Mouse (Mus musculus) olfactory bulb, adult 2 months (tissue): ENCODE measurements around the gene Tmco1. TPM values are rescaled to one million over a fixed set of nuclear protein-coding genes. Genes with fewer than 3 reads are reported as not detected.
A peak's percentile ranks its signal among the peaks of the same experiment; 100 is the strongest.

Experiments
- H3K27ac ChIP-seq: fragments of 200-500 bp; 2 replicates; pipeline ENCODE4 v1.5.1; 2012; ENCODE audit warnings: low read depth, low read length; ENCODE audit not compliant: insufficient read depth
- H3K4me1 ChIP-seq: fragments of 200-500 bp; 2 replicates; pipeline ENCODE4 v1.6.1; 2012; ENCODE audit warnings: low read length; ENCODE audit not compliant: control insufficient read depth, insufficient read depth
- H3K4me3 ChIP-seq: fragments of 200-500 bp; 2 replicates; pipeline ENCODE4 v1.5.1; 2012; ENCODE audit warnings: mild to moderate bottlenecking, low read depth, low read length, moderate library complexity; ENCODE audit not compliant: insufficient read depth
- CTCF ChIP-seq: fragments of 200-500 bp; IDR thresholded peaks from 2 replicates; pipeline ENCODE4 v1.5.1; 2012; ENCODE audit warnings: low read depth, mild to moderate bottlenecking, low read length, moderate library complexity; ENCODE audit not compliant: insufficient read depth
- POLR2A ChIP-seq: fragments of 200-500 bp; IDR thresholded peaks from 2 replicates; pipeline ENCODE4 v1.6.1; 2012; ENCODE audit warnings: mild to moderate bottlenecking, low read depth, low read length, moderate library complexity; ENCODE audit not compliant: insufficient read depth
- WGBS: fragments of 180-500 bp; shearing (Covaris S2); methylation state at CpG from one replicate; pipeline ENCODE4 v1.1.7; 2018; 5-methylcytosine and 5-hydroxymethylcytosine counted together
- polyA plus RNA-seq: library from polyadenylated mRNA; stranded (reverse); fragments of >200 nt; gene quantifications from 2 replicates; pipeline ENCODE4 v1.2.4, GENCODE M21; 2012; ENCODE audit warnings: low replicate concordance; ENCODE audit not compliant: missing spikeins, insufficient read depth, insufficient read length

The Tmco1 gene
- polyA plus RNA-seq, 1 experiment, result not detected

DNA sequence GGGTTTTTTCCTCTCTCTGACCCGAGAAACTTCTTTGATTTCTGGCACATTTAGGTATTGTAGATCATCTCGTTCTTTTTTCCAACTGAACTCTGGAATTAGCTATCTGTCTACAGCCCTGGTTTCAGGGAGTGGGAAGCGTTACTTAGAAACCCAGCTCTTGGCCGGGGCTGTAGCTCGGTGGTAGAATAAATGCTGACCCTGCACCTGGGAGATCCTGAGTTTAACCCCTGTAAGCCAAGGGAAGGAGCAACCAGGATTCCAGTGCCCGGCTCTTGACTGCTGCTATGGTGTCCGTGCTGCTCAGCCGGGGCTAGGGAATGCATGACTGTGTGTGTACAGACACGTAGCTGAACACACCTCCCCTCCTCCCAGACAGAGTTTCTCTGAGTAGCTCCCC is 50.6 kb downstream of the Tmco1 start:
- WGBS, result 89% methylated on average over 9 of the region's 9 CpGs
- H3K27ac ChIP-seq, result no peak overlapping the region
- H3K4me1 ChIP-seq, result peaks cover 2% of the 10 kb centered on the region; the same call in 1 of the 2 replicates
- H3K4me3 ChIP-seq, result no peak overlapping the region
- no peak for TF ChIP-seq POLR2A
- TF ChIP-seq CTCF, result no peak

DNA sequence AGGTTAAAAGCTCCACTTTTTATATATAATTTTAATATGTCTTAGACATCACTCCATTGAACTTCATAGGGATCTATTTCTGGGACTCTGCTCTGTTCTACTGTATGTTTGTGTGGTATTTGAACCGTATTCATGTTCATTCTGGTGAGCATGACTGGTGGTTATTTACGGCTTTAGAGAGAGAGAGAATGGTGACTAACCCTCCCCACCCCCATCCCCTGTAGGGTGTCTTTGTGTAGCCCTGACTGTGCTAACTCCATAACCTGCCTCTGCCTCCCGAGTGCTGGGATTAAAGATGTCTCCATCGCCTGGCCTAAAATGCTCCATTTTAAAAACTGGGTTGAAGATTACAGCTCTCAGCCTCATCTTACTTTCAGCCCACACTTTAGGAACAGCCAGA is 52.1 kb downstream of the Tmco1 start:
- H3K4me1 ChIP-seq, result peaks cover 8% of the 10 kb centered on the region; the same call in 1 of the 2 replicates
- no peak overlapping the region for H3K27ac ChIP-seq
- 29% methylated on average over 4 of the region's 4 CpGs for WGBS
- no peak for TF ChIP-seq POLR2A
- no peak for TF ChIP-seq CTCF
- no peak overlapping the region for H3K4me3 ChIP-seq

DNA sequence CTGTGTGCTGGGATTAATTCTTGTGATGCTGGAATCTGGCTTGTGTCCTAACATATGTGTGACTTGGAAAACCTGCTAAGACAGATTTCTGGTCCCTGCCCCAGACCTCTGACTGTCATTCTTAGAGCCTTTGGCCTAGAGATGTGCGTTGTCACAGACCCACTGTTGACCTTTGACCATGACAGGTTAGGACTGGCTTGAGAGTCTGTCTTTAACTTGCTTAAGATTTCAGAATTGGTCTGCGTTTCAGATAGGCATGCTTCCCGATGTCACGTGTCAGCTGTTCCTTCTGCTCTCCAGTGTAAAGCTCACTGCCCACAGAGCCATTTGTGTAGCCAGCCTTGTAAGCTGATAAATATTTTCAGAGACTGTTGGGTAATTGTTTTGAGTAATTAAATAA is 54.6 kb downstream of the Tmco1 start:
- no peak overlapping the region for H3K4me3 ChIP-seq
- WGBS, result 68% methylated on average over 4 of the region's 4 CpGs
- H3K4me1 ChIP-seq, result peaks cover 18% of the 10 kb centered on the region; the same call in 1 of the 2 replicates
- no peak overlapping the region for H3K27ac ChIP-seq
- TF ChIP-seq CTCF (no peak), POLR2A (no peak)

DNA sequence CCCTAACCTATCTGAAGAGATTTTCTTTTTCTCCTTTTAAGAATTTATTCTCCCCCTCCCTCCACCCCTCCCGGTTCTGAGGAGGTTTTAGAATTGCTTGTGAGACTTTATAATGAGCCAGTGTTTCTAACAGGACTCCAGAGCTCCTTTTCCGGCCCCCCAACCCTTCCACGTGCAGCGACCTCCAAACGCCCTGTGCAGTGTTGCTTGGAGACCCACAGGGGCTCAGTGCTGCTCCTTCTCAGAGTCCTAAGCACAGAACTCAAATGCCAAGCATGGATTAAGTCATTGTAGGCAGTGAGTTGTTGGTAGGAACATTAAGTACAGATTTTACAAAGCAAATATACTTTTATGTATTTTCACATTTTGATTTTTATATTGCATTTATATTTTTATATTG is 55.1 kb downstream of the Tmco1 start:
- Histone ChIP-seq H3K4me1 (peaks cover 18% of the 10 kb centered on the region; the same call in 1 of the 2 replicates), H3K4me3 (no peak overlapping the region), H3K27ac (no peak overlapping the region)
- TF ChIP-seq CTCF, result no peak
- no peak for TF ChIP-seq POLR2A
- 60% methylated on average over 5 of the region's 5 CpGs for WGBS

DNA sequence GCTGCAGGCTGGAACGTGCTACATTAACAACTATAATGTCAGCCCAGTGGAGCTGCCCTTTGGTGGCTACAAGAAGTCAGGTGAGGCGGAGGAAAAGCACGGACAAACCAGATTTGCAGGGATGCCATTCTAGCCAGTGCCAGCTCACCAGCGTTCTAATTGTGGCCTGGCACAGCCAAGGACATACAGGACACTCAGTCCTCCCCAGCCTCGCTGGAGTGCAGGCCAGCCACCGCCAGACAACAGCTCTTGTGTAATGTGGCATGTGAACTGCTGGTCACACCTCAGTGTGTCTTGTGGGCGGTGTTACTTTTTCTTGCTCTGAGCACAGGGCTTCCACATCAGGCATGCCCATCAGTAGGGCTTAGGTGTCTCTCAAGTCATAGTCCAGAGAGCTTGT is 57.6 kb downstream of the Tmco1 start:
- H3K4me1 ChIP-seq, result peaks cover 21% of the 10 kb centered on the region
- no peak overlapping the region for H3K4me3 ChIP-seq
- TF ChIP-seq CTCF (no peak), POLR2A (no peak)
- no peak overlapping the region for H3K27ac ChIP-seq
- 82% methylated on average over 7 of the region's 7 CpGs for WGBS

DNA sequence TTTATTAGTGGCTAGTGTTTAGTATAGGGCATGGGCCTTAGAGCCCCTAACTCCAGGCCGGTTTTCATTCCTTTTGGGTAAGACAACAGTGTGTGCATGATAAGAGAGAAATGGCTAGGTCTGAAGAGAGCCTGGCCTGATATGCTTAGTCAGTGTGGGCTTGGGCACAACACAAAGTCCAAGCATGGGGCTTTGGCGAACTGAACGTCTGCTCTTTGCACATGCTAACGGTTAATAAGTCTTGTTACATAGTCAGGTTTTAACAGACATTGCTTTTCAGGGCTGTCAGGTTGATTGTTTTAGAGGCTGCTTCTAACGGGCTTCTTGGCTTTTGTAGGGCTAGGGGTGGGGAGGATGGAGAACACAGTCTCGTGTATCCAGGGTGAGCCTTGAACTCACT is 58.4 kb downstream of the Tmco1 start:
- H3K4me1 ChIP-seq, result peaks cover 21% of the 10 kb centered on the region
- no peak overlapping the region for H3K27ac ChIP-seq
- WGBS, result 94% methylated on average over 6 of the region's 6 CpGs
- no peak for TF ChIP-seq POLR2A
- no peak for TF ChIP-seq CTCF
- no peak overlapping the region for H3K4me3 ChIP-seq

DNA sequence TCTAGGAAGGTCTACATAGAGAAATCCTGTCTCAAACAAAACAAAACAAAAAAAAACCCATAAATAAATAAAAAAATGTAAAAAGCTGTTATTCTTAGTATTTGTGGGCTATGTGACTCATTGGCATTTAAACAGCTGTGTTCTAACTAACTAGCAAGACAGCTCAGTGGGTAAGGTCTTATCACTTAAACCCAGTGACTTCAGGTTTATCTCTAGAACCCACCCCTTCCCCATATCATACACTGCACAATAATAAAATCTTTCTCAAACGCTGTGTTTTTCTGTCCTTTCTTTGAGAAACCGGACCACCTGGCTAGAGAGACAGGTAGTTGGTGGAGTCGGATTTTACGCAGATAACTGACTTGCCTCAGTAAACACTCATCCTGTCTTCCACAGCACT is 59.8 kb downstream of the Tmco1 start:
- no peak overlapping the region for H3K4me3 ChIP-seq
- no peak overlapping the region for H3K27ac ChIP-seq
- peaks cover 21% of the 10 kb centered on the region for H3K4me1 ChIP-seq
- WGBS, result 91% methylated on average over 4 of the region's 4 CpGs
- TF ChIP-seq POLR2A (no peak), CTCF (no peak)

DNA sequence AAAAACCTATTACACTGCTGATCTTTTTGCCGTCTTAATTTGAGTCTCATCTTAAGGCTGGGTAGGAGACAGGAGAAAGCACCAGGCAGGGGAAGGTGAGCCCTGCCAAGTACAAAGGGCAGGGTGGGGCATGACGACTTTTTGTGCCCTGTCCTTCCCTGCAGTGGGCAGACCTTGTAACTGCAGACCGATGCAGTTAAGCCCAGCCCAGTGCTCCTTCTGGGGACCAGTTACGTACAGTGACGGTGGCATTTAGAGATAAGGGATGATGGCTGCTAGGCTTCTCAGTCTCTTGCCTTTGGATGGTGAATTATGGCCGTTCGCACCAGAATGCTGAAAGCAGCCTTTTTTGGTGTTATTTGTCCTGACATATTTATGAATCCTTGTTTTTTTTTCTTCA is 60.3 kb downstream of the Tmco1 start:
- WGBS, result 73% methylated on average over 7 of the region's 7 CpGs
- no peak for TF ChIP-seq CTCF
- TF ChIP-seq POLR2A, result no peak
- Histone ChIP-seq H3K4me1 (peaks cover 19% of the 10 kb centered on the region), H3K27ac (peak overlapping the region; percentile 9; the same call in 1 of the 2 replicates), H3K4me3 (no peak overlapping the region)

DNA sequence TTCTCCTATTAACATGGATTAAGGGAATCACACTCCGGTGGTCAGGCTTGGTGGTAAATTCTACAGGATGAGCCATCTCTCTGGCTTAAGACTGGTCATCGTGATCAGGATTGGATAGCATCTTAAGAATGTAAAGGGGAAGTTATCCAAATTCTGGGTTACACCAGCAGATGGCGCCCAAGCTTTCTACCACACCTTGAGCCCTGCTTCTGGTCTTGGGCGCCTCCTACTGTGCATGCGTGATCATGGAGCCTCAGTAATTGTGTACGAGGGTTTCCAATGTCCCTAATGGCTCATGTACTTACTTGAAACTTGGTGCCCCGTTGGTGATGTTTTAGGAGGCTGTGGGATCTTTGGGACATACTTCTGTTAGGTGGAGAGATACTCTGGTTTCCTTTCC is 61.7 kb downstream of the Tmco1 start:
- WGBS, result 10% methylated on average over 7 of the region's 7 CpGs
- TF ChIP-seq POLR2A, result no peak
- TF ChIP-seq CTCF, result peak; percentile 71

DNA sequence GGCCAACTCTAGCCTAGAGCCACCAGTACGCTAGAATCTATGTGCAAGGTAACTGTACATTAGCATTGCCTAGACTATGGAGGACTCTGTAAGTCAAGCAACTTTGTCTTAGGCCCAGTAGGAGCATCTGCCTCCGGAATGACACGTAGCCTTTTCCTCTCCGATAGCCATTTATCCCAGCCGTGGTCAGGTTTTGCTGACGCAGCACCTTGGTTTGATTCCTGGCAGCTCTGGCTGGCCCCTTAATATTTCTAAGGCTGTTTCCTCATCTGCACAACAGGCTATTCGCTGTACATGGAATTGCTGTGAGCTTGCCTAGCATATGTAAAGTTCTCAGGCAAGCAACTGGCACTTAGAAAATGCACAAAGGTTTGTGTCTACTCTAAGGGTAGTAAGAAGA is 64.6 kb downstream of the Tmco1 start:
- WGBS, result 92% methylated on average over 7 of the region's 7 CpGs
- Histone ChIP-seq H3K27ac (no peak overlapping the region), H3K4me3 (no peak overlapping the region), H3K4me1 (peaks cover 10% of the 10 kb centered on the region)
- TF ChIP-seq POLR2A (no peak), CTCF (no peak)

More for the DNA sequence above, 61.7 kb downstream of the Tmco1 start:
- H3K4me1 ChIP-seq, result peaks cover 20% of the 10 kb centered on the region
- no peak overlapping the region for H3K4me3 ChIP-seq
- no peak overlapping the region for H3K27ac ChIP-seq
